Mouse (Mus musculus): ENCODE measurements around the gene Aspg. TPM values are rescaled to one million over a fixed set of nuclear protein-coding genes. Genes with fewer than 3 reads are reported as not detected.

Aspg gene
- polyA plus RNA-seq, 1 experiment from 2014 or later: 14.8 TPM

DNA sequence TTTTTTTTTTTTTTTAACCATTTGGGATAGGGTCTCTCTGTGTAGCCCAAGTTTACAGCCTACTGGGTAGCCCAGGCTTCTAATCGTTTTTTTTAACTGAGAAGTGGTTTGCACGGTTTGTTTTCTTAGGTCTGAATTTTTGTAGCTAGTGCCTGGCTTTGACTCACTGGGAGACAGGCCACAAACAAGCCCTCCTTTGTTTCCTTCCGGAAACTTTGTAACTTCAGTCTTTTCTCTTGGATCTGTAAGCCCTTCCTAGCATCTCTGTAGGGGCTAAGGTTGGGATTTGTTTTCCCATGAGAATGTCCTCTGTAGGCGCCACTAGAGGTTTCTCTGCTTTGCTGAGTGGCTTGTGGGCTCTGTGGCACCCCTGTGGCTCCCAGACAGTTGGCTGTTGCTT is 6.4 kb upstream of the Aspg start:
- Histone ChIP-seq H3K9ac (replicated peaks) (no peak overlapping the region), H3K4me2 (ENCODE audit: low read depth, low read length) (no peak overlapping the region), H3K9me3 (ENCODE audit: low read length) (no peaks in the 10 kb centered on the region), H3K4me1 (ENCODE audit: insufficient read depth) (peaks cover 4% of the 10 kb centered on the region; the same call in 1 of the 2 replicates), H3K36me3 (replicated peaks; ENCODE audit: insufficient read depth, low read length) (no peaks in the 10 kb centered on the region), H3K4me3 (ENCODE audit: low read depth, low read length) (no peak overlapping the region), H3K27ac (ENCODE audit: low read depth) (no peak overlapping the region), H3K27me3 (ENCODE audit: insufficient read depth, low read length) (no peaks in the 10 kb centered on the region)
- DNase-seq (no peak), ATAC-seq (no peak)
- 66% methylated on average over 4 of the region's 4 CpGs for WGBS (ENCODE audit: insufficient replicate concordance)
- TF ChIP-seq EP300 (IDR thresholded peaks at IDR 0.05; ENCODE audit: low read depth): no peak
- no peak for TF ChIP-seq CTCF (IDR thresholded peaks at IDR 0.05; ENCODE audit: low read depth)

DNA sequence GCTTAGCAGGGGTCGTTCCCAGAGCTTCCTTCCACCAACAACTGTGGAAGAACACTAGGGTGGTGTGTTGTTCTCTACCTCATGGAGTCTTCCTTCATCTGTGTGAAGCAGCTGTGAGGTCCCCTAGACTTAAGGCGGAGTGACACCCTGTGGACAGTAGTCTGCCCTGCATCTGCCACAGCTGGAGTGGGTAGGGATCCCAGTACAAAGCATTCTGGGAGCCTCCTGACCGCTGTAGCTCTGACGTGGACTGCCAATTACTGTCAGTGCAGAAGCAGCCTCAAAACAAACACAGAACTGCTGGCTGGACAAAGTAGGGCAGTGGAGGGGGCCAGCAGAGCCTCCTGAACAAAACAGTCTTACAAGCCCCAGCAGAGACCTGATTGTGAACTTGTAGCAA is 5.4 kb upstream of the Aspg start:
- TF ChIP-seq EP300 (IDR thresholded peaks at IDR 0.05; ENCODE audit: low read depth) (no peak), CTCF (IDR thresholded peaks at IDR 0.05; ENCODE audit: low read depth) (peak; percentile 45)
- no peak overlapping the region for H3K4me3 ChIP-seq (ENCODE audit: low read depth, low read length)
- H3K4me1 ChIP-seq (ENCODE audit: insufficient read depth): peaks cover 4% of the 10 kb centered on the region; the same call in 1 of the 2 replicates
- H3K4me2 ChIP-seq (ENCODE audit: low read depth, low read length): no peak overlapping the region
- ATAC-seq: peak; percentile 29
- H3K27me3 ChIP-seq (ENCODE audit: insufficient read depth, low read length): peaks cover 5% of the 10 kb centered on the region; the same call in 1 of the 2 replicates
- no peak overlapping the region for H3K27ac ChIP-seq (ENCODE audit: low read depth)
- no peak for DNase-seq
- no peaks in the 10 kb centered on the region for H3K36me3 ChIP-seq (replicated peaks; ENCODE audit: insufficient read depth, low read length)
- no peak overlapping the region for H3K9ac ChIP-seq (replicated peaks)
- no peaks in the 10 kb centered on the region for H3K9me3 ChIP-seq (ENCODE audit: low read length)
- 46% methylated on average over 4 of the region's 4 CpGs for WGBS (ENCODE audit: insufficient replicate concordance)

DNA sequence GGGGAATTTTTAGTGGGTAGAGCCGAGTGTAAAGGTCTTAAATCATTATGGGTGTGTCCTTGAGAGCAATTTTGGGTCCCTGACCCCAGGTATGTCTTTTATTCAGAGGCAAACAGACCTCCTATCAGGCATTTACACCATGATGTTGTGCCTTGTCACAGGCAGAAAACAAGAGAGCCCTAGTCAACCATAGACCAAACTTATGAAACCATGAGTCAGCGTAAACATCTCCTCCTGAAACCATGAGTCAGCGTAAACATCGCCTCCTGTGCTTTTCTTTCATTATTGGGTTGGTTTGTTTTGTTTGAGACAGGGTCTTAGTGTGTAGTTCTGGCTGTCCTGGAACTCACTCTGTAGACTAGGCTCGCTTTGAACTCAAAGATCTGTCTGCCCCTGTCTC is 3.3 kb upstream of the Aspg start:
- Histone ChIP-seq H3K4me2 (ENCODE audit: low read depth, low read length) (no peak overlapping the region), H3K4me1 (ENCODE audit: insufficient read depth) (no peaks in the 10 kb centered on the region; the same call in 1 of the 2 replicates), H3K27ac (ENCODE audit: low read depth) (no peak overlapping the region), H3K9me3 (ENCODE audit: low read length) (no peaks in the 10 kb centered on the region), H3K9ac (replicated peaks) (no peak overlapping the region), H3K27me3 (ENCODE audit: insufficient read depth, low read length) (peaks cover 5% of the 10 kb centered on the region; the same call in 1 of the 2 replicates), H3K4me3 (ENCODE audit: low read depth, low read length) (no peak overlapping the region), H3K36me3 (replicated peaks; ENCODE audit: insufficient read depth, low read length) (no peaks in the 10 kb centered on the region)
- no peak for TF ChIP-seq EP300 (IDR thresholded peaks at IDR 0.05; ENCODE audit: low read depth)
- TF ChIP-seq CTCF (IDR thresholded peaks at IDR 0.05; ENCODE audit: low read depth): no peak
- WGBS (ENCODE audit: insufficient replicate concordance): 72% methylated on average over 5 of the region's 5 CpGs
- no peak for ATAC-seq
- DNase-seq: no peak

DNA sequence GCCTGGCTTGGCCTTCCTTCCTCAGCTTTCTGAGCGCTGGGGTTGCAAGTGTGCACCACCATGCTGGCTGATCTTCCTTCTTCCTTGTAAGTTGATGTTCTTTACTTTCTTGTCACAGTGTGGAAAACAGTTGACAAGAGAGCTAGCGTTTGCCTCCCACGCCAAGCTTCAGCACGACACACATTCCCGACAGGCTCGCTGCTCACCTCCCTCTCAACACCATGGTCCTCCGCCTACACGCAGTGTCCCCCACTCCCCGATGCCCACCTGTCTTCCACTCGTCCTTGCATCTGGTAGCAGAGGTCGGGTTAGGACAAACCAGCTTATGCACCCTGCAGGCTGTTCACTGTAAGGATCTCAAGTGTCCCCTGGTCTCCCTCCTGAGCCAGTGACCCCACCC is 1.6 kb upstream of the Aspg start:
- Histone ChIP-seq H3K9me3 (ENCODE audit: low read length) (no peaks in the 10 kb centered on the region), H3K36me3 (replicated peaks; ENCODE audit: insufficient read depth, low read length) (no peaks in the 10 kb centered on the region), H3K27ac (ENCODE audit: low read depth) (no peak overlapping the region), H3K27me3 (ENCODE audit: insufficient read depth, low read length) (peaks cover 5% of the 10 kb centered on the region; the same call in 1 of the 2 replicates), H3K9ac (replicated peaks) (no peak overlapping the region), H3K4me1 (ENCODE audit: insufficient read depth) (no peaks in the 10 kb centered on the region; the same call in 1 of the 2 replicates), H3K4me3 (ENCODE audit: low read depth, low read length) (no peak overlapping the region), H3K4me2 (ENCODE audit: low read depth, low read length) (no peak overlapping the region)
- ATAC-seq: no peak
- no peak for TF ChIP-seq CTCF (IDR thresholded peaks at IDR 0.05; ENCODE audit: low read depth)
- no peak for TF ChIP-seq EP300 (IDR thresholded peaks at IDR 0.05; ENCODE audit: low read depth)
- WGBS (ENCODE audit: insufficient replicate concordance): 82% methylated on average over 11 of the region's 11 CpGs
- DNase-seq: no peak

DNA sequence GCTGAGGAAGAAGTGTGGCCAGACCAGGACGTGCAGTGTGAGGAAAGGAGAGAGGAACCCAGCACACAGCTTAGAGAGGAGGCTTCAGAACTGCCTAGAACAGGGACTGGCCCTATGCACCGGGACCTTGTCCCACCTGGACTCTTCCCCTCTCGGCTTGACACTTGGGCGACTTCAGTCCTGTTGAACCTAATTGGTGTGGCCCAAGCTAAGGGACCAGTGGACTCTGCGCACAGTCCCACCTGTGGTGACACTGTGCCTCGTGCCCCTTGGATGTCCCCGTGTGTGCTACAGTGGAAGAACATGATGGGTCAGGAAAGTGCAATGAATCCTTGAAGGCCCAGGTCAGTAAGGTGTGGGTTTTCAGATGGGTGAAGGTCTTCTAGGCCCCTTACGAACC is 1.2 kb downstream of the Aspg start:
- TF ChIP-seq EP300 (IDR thresholded peaks at IDR 0.05; ENCODE audit: low read depth) (no peak), CTCF (IDR thresholded peaks at IDR 0.05; ENCODE audit: low read depth) (no peak)
- H3K4me2 ChIP-seq (ENCODE audit: low read depth, low read length): peak overlapping the region; percentile 55
- DNase-seq (no peak), ATAC-seq (no peak)
- no peaks in the 10 kb centered on the region for H3K36me3 ChIP-seq (replicated peaks; ENCODE audit: insufficient read depth, low read length)
- H3K4me3 ChIP-seq (ENCODE audit: low read depth, low read length): peak overlapping the region; percentile 37; the same call in 1 of the 2 replicates
- no peak overlapping the region for H3K27ac ChIP-seq (ENCODE audit: low read depth)
- no peaks in the 10 kb centered on the region for H3K9me3 ChIP-seq (ENCODE audit: low read length)
- no peaks in the 10 kb centered on the region; the same call in 1 of the 2 replicates for H3K4me1 ChIP-seq (ENCODE audit: insufficient read depth)
- peaks cover 5% of the 10 kb centered on the region; the same call in 1 of the 2 replicates for H3K27me3 ChIP-seq (ENCODE audit: insufficient read depth, low read length)
- 74% methylated on average over 8 of the region's 8 CpGs for WGBS (ENCODE audit: insufficient replicate concordance)
- 0 out of 2 replicates have a peak overlapping the region, but pooled peaks have one; percentile 48 for H3K9ac ChIP-seq (replicated peaks)

DNA sequence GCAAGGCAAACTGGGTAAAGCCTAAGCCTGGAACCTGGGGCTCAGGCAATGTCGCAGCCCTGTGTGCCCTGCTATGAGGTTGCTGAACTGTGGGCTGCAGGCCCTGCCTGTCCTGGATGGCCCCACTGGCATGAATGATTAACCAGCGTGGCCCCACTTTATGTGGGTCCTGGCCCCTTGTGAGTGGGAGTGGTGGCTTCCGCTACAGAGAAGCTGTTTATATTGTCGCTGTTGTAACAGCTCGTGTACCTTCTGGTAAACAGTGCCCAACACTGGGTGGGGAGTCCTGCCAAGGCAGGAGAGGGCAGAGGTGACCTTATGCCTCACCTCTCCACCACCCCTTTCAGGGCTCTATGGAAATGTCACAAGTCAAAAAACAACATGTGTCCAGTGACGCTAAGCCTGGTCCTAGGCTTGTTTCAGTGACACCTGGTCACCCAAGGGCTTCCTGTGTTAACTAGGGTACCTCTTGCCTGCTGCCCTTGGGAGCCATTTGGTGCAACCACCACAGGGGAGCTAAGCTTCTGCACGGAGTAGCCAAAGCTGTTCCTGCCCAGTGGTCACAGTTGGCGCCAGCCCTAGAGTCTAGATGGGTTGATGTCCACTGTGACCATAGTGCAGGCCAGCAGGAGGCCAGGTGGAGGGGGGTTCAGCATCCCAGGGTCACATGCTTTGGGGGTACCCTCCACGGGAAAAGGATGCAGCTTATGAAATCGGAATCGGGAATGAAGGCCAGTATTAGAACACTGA is 2.4 kb downstream of the Aspg start:
- ATAC-seq: peak; percentile 88
- 68% methylated on average over 11 of the region's 11 CpGs for WGBS (ENCODE audit: insufficient replicate concordance)
- no peak for TF ChIP-seq CTCF (IDR thresholded peaks at IDR 0.05; ENCODE audit: low read depth)
- no peak for TF ChIP-seq EP300 (IDR thresholded peaks at IDR 0.05; ENCODE audit: low read depth)
- no peak overlapping the region; the same call in 1 of the 2 replicates for H3K9ac ChIP-seq (replicated peaks)
- no peak overlapping the region for H3K4me3 ChIP-seq (ENCODE audit: low read depth, low read length)
- H3K4me1 ChIP-seq (ENCODE audit: insufficient read depth): no peaks in the 10 kb centered on the region; the same call in 1 of the 2 replicates
- H3K27ac ChIP-seq (ENCODE audit: low read depth): peak overlapping the region; percentile 74
- H3K27me3 ChIP-seq (ENCODE audit: insufficient read depth, low read length): peaks cover 5% of the 10 kb centered on the region; the same call in 1 of the 2 replicates
- no peak overlapping the region for H3K4me2 ChIP-seq (ENCODE audit: low read depth, low read length)
- H3K36me3 ChIP-seq (replicated peaks; ENCODE audit: insufficient read depth, low read length): no peaks in the 10 kb centered on the region
- peak; percentile 63 for DNase-seq
- no peaks in the 10 kb centered on the region for H3K9me3 ChIP-seq (ENCODE audit: low read length)
